Mouse (Mus musculus) heart, postnatal 0 days (tissue): ENCODE measurements around the gene Aoc1.
A peak's percentile ranks its signal among the peaks of the same experiment; 100 is the strongest.

ENCODE experiments used
- CTCF ChIP-seq: IDR thresholded peaks from 2 replicates; pipeline ENCODE4 v1.5.1; 2016; ENCODE audit warnings: antibody characterized with exemption, control low read depth, low read depth
- EP300 ChIP-seq: IDR thresholded peaks from 2 replicates; pipeline ENCODE4 v1.6.1; 2016; ENCODE audit warnings: antibody characterized with exemption, low read depth

DNA sequence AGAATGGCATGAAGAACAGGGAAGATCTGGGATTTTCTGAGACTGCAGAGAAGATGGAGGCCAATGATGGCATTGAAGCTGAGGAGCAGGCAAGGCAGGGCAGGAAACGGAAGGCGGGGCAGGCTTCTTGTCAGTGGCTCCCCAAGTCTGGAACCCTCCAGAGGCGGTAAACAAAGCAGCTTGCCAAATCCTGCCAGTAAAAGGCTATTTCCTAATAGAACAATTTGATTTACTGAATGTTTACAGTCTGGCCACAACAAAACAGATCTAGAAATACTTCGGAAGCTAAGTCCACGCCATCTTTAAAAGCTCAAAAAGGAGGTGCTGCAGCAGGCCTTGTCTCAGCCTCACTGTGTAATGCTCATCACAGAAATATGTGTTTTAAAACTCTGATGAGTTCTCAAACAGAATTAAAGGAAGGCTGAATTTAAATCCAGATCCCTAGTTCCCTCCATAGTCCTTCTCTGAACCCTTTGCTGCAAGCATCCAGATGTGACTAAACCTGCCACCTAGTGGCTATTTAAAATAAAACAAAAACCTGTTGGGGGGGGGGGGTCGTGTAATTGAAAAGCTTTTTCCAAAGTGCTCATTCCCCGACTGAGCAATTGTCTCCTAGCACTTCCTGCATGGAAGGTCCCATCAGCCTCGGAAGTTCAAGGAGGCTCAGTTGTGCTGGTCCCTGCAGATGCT is 14.9 kb upstream of the Aoc1 start:
- TF ChIP-seq CTCF (peak; percentile 52), EP300 (no peak)
